Mouse (Mus musculus): ENCODE data around the gene Gigyf1. TPM values are rescaled to one million over a fixed set of nuclear protein-coding genes. Genes with fewer than 3 reads are reported as not detected.

Gigyf1 gene
- polyA plus RNA-seq, 1 experiment, result 21.5 TPM

- DNase-seq (ENCODE audit: low read depth), result no peak
Measured at GRCm38 (mm10) chr5:137513951-137514721, 4.2 kb upstream of the Gigyf1 start.

- no peak for DNase-seq (ENCODE audit: low read depth)
Measured at GRCm38 (mm10) chr5:137514811-137515210, 3.5 kb upstream of the Gigyf1 start.

GRCm38 (mm10) chr5:137519691-137520550 lies 1.6 kb downstream of the Gigyf1 start:
- DNase-seq (ENCODE audit: low read depth), result no peak

GRCm38 (mm10) chr5:137521861-137522260 lies 3.5 kb downstream of the Gigyf1 start:
- DNase-seq (ENCODE audit: low read depth), result no peak

- DNase-seq (ENCODE audit: low read depth), result no peak
Measured at GRCm38 (mm10) chr5:137522711-137523110, 4.4 kb downstream of the Gigyf1 start.

GRCm38 (mm10) chr5:137523396-137524250 lies 5.3 kb downstream of the Gigyf1 start:
- DNase-seq (ENCODE audit: low read depth), result no peak

GRCm38 (mm10) chr5:137524251-137524515 lies 5.8 kb downstream of the Gigyf1 start:
- no peak for DNase-seq (ENCODE audit: low read depth)

GRCm38 (mm10) chr5:137524671-137525070 lies 6.3 kb downstream of the Gigyf1 start:
- no peak for DNase-seq (ENCODE audit: low read depth)

- no peak for DNase-seq (ENCODE audit: low read depth)
Measured at GRCm38 (mm10) chr5:137525511-137525910, 7.2 kb downstream of the Gigyf1 start.

GRCm38 (mm10) chr5:137526192-137526936 lies 8.0 kb downstream of the Gigyf1 start:
- DNase-seq (ENCODE audit: low read depth), result no peak

- no peak for DNase-seq (ENCODE audit: low read depth)
Measured at GRCm38 (mm10) chr5:137527413-137527812, 9.1 kb downstream of the Gigyf1 start.

GRCm38 (mm10) chr5:137528247-137528968 lies 10.1 kb downstream of the Gigyf1 start:
- no peak for DNase-seq (ENCODE audit: low read depth)

GRCm38 (mm10) chr5:137529221-137529995 lies 11.1 kb downstream of the Gigyf1 start:
- DNase-seq (ENCODE audit: low read depth), result no peak

GRCm38 (mm10) chr5:137530075-137530474 lies 11.7 kb downstream of the Gigyf1 start:
- DNase-seq (ENCODE audit: low read depth), result no peak

- no peak for DNase-seq (ENCODE audit: low read depth)
Measured at GRCm38 (mm10) chr5:137530588-137531413, 12.5 kb downstream of the Gigyf1 start.

- no peak for DNase-seq (ENCODE audit: low read depth)
Measured at GRCm38 (mm10) chr5:137531414-137532130, 13.2 kb downstream of the Gigyf1 start.

- DNase-seq (ENCODE audit: low read depth), result no peak
Measured at GRCm38 (mm10) chr5:137532131-137532807, 13.9 kb downstream of the Gigyf1 start.

GRCm38 (mm10) chr5:137532808-137533116 lies 14.4 kb downstream of the Gigyf1 start:
- no peak for DNase-seq (ENCODE audit: low read depth)

Measured in gonadal fat pad, adult 2 months (tissue).